Mouse (Mus musculus): ENCODE measurements around the gene Zdhhc7.

The Zdhhc7 gene

DNA sequence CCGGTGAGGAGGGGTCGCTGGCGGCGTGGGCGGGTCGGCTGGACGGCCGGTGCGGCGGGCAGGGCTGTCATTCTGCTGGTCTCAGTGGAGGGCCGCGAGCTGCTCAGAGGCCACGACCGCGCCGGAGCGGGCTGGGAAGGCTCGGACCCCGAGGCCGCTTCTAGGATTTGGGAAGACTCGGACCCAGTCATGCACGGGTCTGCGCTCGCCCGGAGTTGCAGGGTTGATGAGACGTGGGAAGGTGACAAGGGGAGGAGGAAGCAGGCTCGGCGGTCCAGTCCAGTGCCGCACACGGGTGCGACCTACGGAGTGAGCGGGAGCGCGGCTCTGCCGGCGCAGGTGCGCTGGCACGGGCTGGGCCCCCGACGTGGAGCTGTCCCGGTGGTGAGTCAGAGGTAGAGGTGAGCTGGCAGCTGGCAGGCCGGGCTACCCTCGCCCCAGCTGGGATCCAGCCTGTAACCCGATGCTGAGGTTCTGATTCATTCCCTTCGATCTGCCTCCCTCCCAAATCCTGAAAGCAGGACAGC is 13.1 kb upstream of the Zdhhc7 start:
- peak; percentile 38 to 46 for DNase-seq (ENCODE audit: low spot score in 2 of 2)

DNA sequence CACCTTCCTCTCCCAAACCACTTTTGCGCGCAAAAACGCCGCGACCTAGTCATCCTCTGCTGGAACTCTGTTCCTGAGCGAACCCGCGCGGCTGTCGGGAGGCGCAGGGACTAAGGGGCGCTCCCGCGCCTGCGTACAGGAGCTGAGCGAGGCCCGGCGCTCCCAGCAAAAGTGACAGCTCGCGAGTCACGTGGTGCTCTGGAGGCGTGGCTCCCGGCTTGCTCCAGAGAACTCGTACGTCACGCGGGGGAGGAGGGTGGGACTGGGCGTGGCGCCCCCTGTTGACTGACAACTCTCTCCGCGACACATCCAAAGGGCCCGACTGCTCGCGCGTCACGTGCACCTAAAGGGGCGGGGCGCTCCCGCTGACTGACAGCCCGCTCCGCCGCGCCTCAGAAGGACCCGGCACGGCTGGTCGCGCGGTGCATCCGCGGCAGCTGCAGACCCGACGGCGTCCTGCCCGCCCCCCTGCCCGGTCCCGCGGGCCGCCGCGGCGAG is 12.5 kb upstream of the Zdhhc7 start, which contains the start of gene 6430548M08Rik:
TSS of gene 6430548M08Rik (plus strand) at position 395 of the 498 bp plus-strand sequence.
- peak; percentile 100 for DNase-seq (ENCODE audit: low spot score in 2 of 2)

DNA sequence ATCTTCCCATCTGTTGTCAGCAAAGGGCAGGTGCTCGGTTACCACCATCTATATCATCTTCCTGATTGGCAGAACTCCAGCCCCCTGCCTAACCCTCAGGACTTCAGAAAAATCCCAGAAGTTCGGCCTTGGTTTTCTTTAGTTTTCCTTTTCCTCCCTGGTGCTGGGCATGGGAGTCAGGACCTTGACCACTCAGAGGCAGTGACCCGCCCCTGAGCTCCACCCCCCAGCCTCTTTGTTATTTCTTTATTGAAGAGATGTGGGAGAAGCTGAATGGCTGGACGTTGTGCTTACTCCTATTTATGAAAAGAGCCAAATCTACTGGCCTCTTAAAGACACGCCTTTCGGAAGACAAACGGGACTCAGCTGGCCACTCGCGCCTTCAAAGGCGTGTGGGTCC is 12.0 kb upstream of the Zdhhc7 start:
- DNase-seq (ENCODE audit: low spot score in 2 of 2) = no peak

DNA sequence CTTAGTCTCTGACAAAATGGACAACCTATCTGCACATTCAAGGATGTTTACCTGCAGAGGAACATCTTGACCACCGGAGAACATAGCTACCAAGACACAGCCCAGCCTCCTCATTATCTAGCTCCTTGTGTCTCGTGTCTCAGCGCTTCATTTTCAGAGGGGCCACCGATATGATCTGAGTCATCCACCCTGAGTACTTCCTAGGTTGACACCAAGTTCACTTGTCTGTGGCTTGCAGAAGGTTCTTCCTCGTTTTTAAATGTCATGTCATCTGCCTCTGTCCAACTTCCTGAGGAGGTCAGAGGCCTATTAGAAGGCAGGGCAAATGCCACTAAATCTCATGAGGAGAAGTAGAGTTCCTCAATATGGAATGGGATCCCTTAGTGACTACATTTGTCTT is 11.3 kb upstream of the Zdhhc7 start:
- no peak for DNase-seq (ENCODE audit: low spot score in 2 of 2)

DNA sequence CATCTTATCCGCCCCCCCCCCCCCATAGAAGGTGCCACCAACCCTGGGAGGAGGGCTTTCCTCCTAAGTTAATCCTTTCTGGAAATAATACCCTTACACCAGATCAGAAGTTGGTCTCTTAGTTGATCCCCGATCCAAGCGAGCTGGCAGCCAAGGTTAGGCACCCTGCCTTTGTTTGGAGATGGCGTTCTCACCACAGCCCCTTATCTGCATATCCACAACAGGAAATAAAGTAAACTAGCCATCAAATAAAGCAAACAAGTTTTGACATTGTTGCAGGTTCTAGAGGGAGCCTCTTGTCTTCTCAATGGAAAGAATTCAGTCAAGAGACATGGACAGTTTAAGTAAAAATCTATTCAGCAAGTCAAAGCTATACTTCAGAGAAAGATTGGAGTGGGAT is 10.1 kb upstream of the Zdhhc7 start:
- DNase-seq (ENCODE audit: low spot score in 2 of 2) = no peak

DNA sequence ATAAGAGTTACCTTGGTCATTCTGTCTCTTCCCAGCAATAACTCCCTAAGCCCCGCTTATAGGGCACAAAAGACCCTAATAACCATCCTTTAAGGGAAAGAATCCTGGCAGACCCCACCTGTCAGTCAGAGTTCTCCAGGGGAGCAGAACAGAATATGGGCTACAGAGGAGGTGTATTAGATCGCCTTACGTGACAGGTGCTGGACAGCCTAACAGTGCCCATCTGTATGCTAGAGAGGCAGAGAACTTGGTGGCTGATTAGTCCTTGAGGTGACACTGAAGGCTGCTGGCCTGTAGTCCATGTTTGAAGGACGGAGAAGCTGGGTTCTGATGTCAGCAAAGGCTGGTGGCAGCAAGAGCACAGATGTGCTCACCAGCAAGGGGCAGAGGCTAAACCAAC is 9.7 kb upstream of the Zdhhc7 start:
- no peak for DNase-seq (ENCODE audit: low spot score in 2 of 2)

DNA sequence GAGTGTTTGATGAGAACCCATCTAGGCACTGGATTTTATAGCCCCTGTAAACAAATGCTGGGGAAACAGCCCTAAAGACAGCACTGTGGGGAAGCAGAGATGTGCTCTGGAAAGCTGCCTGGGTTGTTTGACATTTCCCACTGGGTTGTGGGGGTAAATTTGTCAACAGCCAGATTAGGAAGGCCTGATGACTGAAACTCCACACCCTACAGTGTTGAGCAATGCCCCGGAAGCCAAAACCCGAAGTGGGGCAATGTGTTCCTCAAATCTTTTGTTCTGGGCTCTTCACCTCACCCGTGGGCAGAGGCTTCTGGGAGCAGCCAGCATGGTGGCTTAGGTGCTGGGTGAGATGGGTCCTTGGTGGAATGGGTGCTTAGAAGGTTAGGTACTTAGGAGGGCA is 7.9 kb upstream of the Zdhhc7 start:
- DNase-seq (ENCODE audit: low spot score in 2 of 2) = no peak

DNA sequence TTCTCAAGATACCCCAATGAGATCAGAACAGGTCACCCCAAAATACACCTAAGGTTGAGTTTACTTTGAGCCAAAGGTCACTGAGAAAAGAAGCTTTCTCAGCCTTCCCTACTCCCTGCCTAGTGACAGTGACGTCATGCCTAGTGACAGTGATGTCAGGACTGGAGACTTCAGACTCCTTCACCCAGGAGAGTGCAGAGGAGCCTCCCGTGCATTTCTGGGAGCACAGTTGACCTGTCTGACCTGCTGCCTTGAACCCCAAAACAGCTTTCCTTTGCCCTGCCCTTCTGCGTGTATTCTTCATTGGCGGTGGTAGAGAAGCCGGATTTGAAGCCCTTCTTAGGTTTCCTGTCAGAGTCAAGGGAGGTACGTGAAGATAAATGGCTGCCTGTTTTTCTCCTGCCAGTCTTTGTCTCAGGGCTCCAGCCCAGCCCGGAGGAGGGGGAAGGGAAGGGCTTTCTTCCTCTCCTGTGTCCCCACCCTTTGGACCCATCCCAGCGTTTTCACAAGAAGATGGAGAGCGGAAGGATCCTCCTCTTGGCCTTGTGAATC is 3.5 kb upstream of the Zdhhc7 start:
- DNase-seq (ENCODE audit: low spot score in 2 of 2) = no peak

DNA sequence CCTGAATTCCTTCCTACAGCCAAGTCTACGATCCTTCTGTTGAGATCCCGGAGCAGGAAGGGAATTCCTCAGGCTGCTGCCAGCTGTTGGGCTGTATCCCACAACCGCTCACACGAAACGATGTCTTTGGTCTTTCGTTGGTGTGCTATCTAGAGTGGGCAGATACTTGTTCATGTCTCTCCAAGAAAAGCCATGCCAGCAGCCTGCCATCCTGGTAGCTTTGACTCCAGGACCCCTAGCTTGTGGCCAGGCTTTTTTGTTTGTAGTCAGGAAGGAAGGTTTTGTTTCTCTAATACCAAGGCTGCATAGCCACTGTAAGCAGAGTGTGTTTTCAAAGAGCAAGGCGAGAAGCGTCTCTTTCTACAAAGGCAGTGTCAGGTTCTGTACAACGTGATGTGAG is 2.6 kb upstream of the Zdhhc7 start:
- DNase-seq (ENCODE audit: low spot score in 2 of 2) = no peak

DNA sequence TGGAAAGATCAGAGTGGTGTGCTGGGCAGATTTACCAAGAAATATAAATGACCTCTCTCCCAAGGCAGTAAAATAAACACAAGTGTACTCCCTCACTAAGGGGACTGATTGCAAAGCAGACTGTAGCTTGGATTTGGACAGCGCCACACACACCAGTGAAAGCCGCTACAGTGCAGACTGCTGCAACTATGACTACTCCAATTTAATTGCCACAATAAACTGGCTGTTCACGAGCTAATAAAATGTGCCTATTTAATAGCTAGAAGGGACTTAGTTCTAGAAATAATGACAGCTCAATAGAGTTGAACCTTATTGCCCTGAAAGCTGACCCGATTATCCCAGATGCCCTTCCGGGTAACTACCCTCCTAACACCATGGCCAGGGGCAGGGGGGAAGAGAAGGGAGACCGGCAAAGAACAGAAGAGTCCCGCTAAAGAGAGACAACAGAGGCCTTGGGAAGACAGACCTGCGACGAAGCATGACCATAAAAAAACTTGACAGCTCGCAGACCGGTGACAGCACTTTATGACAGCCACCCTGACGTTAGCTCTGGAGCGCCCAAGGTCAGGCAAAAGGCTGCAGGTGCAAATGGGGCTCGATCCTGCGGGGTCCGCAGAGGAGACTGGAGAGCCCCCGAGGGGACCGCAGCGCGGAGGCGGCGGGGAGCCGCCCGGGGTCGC is 754 bp downstream of the Zdhhc7 start:
- DNase-seq (ENCODE audit: low spot score in 2 of 2) = no peak

DNA sequence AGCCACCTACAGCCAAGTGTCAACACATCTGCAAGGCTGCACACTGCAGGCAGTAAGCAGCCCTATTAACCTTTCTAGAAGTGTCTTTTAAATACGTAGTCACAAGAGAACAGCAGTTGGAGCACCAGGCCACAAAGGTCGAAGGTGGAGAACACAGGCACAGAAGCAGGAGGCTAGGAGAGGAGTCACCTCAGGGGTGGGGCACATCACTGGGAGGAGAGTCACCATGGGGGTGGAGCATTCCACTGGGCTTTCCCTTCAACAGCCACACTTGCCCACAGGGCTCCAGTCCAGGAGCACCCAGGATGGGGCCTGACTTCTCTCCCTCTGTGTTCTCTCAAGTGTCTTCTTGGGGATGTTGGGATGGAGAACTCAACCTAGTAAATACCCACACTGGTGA is 4.8 kb downstream of the Zdhhc7 start:
- no peak for DNase-seq (ENCODE audit: low spot score in 2 of 2)

DNA sequence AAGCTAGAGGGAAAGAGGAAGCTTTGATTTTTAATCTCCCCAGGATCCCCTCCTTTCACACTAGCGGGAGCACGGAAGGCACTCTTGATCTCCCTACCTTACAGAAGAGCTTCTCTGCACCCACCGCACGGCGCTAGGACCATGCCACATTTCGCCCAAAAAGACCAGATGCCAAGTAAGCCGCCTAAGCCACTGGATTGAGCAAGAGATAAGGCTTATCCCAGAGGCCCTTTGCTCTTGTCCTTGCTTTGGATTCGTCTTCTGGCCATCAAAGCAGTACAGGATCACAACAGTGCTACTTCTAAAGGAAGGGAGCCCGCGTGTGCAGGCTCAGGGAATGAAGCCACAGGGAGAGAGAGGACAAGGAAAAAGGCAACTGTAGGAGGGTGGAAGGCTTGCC is 6.5 kb downstream of the Zdhhc7 start:
- no peak for DNase-seq (ENCODE audit: low spot score in 2 of 2)

DNA sequence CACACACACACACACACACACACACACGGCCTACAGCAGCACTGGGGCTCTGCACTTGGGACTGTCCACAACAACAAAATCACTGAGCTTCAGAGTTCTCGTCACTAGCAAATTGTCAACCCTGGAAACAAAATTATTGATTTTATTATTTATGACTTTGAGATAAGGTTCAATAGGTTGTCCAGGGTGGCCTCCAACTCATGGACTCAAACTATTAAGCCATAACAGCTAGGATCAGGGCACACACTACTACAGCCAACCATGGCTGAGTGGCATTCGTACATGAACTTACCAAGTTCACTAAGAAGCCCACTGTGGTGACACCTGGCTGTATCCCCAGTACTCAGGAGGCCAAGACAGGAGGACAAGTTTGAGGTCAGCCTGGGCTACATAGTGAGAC is 8.2 kb downstream of the Zdhhc7 start:
- no peak for DNase-seq (ENCODE audit: low spot score in 2 of 2)

DNA sequence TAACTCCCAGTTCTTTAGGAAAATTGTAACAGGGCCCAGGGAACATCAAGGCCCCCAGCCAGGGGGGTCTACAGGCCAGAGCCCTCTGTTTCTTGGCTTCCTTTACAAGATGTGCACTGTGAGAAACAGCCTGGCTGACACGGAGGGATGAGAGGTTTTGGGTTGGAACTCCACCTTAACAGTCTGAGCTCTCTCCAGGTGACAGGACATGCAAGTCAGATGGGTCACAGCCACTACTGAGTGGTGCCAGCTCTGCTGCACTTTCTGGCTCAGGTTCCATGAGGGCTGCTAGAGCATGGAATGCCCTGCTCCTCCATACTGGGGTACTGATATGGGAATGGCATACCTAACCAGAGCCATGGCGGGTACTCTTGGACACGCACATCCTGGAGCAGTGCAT is 10.2 kb downstream of the Zdhhc7 start:
- no peak for DNase-seq (ENCODE audit: low spot score in 2 of 2)

DNA sequence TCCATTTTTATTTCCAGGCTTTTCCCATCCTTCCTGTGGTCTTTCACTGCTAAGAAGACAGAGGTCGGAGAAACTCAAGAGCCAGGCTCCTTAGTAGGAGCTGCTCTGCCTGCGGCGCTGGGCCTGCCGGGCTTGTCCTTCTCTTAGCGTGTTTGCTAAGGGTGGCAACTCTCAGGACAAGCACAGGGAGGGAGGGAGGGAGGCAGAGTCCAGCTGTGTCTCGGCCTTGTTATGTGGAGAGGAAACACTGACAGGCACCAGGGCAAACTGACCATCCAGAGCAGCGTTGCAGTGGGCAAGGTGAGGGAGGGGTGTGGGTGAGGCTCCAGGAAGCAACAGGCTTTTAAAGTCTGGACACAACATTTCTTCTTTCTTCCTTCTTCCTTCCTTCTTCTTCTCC is 11.8 kb downstream of the Zdhhc7 start:
- no peak for DNase-seq (ENCODE audit: low spot score in 2 of 2)

DNA sequence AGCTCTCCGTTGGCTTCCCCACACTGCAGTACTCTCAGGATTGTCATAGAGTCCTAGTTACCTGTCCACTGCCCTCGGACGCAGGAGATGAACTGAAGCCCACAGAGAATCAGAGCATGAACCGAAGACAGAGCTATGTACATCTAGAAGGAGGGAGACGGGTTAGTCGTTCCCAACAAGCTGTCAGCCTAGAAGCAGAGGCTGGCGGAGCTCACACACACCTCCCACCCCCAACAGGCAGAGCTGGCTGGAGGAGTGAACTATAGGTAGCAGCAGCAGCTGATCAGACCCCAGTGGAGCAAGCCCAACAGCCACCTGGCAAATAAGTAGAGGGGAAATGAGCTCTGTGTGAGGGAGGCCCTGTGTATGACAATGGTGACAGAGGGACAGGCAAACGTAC is 16.5 kb downstream of the Zdhhc7 start:
- peak in 1 of 2 experiments; percentile 35 for DNase-seq (ENCODE audit: low spot score in 2 of 2)

DNA sequence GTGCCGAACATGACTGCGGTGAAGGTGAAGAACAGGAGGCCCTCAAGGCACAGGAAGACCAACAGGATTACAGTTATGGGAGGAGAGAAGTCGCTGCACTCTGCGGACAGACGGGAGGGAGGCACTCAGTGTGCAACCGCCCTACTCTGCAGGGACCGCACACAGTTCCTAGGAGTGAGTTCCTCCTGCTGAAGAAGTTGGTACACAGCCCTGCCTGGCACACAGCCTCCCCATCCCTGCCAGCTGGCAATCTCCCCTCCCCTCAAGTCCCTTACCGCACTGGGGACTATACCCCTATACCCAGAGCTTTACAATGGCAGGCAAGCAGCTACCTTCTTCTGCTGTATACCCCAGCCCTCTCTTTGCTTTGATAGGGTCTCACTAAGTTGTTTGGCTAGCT is 18.0 kb downstream of the Zdhhc7 start:
- no peak for DNase-seq (ENCODE audit: low spot score in 2 of 2)

DNA sequence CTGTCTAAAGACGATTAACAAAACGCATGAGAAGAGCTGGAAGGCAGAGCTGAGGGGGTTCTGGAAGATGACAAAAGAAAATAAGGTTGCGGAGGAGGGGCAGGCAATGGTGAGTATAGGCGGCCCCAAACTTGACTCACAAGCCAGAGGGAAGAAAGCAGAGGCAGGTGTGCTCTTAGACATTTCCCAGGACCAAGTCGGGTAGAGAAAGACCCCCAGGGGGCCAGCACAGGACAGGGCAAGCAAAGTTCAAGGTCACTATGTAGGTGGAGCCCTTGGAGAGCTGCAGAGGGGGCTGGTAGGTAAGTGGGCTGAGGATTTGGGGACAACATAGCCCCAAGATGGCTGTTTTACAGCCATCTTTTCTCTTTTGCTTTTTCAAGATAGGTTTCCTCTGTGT is 21.9 kb downstream of the Zdhhc7 start:
- DNase-seq (ENCODE audit: low spot score in 2 of 2) = no peak

DNA sequence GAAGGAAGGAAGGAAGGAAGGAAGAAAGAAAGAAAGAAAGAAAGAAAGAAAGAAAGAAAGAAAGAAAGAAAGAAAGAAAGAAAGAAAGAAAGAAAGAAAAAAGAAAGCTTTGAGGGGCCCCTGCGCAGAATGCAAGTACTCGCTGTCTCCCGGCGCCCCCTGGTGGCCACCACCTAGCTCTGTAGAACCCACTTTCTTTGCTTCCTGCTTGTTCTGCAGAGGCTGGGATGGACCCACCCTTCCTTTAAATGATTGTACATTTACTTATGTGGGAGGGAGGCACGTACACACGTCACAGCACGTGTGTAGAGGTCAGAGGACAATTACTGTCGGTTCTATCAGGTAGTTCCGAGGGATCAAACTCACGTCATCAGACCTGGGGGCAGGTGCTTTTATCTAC is 23.2 kb downstream of the Zdhhc7 start:
- peak; percentile 75 to 81 for DNase-seq (ENCODE audit: low spot score in 2 of 2)

DNA sequence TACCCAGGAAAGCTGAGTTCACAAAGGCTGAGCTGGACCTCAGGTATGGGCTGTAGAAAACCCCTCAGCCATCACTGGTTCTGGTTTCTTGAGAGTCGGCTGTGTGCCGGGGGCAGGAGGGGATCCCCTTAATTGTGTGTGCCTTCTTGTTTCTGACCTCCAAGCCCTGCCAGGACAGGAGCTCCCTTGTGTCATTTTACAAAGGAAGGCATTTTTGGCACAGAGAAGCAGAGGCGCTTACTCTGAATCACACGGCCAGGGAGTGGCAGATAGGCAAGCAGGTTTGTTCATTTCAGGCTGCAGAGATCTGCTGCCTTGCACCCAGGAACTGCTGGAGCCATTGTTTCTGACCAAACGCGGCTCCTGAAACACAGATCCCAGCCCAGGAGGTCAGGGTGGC is 25.9 kb downstream of the Zdhhc7 start:
- DNase-seq (ENCODE audit: low spot score in 2 of 2) = no peak

DNA sequence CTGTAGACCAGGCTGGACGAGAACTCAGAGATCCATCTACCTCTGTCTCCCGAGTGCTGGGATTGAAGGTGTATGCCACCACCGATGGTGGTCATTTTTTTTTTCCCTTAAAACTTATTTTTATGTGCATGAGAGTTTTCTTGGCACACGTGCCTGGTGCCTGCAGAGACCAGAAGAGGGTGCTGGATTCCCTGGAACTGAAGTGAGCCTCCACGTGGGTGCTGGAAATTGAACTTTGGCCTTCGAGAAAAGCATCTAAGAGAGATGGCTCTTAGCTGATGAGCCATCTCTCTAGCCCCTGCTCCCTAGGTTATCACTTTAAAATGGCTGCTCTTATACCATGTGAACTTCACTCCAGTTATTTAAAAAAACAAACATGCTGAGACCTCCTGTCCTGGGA is 26.8 kb downstream of the Zdhhc7 start:
- DNase-seq (ENCODE audit: low spot score in 2 of 2) = no peak

DNA sequence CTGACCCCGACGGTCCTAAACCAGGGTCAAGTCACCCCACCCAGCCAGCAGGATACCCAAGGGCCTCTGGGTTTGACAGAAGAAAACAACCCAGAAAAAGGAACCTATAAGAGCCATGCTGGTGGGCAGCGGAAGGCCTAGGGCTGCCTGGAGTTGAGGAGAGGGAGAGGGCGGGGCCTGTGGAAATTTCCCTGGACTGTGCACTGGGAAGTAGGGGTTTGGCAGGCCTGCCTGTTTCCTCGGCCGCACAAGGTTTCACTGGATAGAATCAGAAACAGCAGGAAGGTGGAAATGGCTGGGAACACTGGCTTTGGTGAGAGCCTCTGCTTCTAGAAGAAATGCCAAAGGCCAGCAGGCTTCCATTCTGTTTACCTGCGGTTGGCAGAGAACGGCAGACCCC is 28.5 kb downstream of the Zdhhc7 start:
- DNase-seq (ENCODE audit: low spot score in 2 of 2) = no peak

DNA sequence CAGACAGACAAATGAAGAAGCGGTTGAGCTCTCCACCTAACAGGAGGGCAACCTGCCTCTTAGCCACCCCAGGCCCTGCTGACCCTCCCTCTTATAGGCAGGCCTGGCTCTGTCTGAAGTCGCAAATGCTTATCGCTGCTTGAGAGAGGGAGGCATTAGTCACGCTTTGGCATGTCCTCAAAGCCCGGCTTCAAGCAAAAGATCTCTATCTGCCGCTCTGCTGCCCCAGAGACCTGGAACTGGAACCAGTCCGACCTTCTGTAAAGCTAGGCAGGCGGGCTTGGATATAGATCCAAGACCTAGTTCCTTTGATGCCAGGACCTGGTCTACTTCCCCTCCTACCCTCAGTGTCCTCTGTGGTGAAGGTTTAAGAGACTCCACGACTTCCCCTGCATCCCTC is 29.0 kb downstream of the Zdhhc7 start:
- DNase-seq (ENCODE audit: low spot score in 2 of 2) = no peak

DNA sequence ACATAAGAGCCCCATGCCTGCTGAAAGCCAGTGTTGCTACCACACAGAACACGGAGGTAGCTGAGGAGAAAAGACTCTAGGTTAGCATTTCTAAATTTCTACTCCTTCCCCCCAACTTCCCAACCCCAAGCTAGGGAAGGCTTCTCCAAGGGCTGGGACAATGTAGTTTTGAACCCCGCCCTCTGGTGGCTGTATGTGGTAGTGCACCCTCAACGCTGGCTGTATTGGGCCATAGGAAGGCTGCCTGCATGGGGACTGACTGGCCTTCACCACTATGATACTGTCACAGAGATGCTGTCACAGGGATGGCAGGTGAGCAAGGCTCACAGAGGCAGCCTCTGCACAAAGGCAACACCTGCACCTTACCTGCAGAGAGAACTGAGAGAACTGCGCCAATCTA is 29.6 kb downstream of the Zdhhc7 start:
- peak; percentile 84 to 88 for DNase-seq (ENCODE audit: low spot score in 2 of 2)

Measured in right cerebral cortex, adult 2 months (tissue).